Mouse (Mus musculus): ENCODE results near the gene Cdk6.

DNA sequence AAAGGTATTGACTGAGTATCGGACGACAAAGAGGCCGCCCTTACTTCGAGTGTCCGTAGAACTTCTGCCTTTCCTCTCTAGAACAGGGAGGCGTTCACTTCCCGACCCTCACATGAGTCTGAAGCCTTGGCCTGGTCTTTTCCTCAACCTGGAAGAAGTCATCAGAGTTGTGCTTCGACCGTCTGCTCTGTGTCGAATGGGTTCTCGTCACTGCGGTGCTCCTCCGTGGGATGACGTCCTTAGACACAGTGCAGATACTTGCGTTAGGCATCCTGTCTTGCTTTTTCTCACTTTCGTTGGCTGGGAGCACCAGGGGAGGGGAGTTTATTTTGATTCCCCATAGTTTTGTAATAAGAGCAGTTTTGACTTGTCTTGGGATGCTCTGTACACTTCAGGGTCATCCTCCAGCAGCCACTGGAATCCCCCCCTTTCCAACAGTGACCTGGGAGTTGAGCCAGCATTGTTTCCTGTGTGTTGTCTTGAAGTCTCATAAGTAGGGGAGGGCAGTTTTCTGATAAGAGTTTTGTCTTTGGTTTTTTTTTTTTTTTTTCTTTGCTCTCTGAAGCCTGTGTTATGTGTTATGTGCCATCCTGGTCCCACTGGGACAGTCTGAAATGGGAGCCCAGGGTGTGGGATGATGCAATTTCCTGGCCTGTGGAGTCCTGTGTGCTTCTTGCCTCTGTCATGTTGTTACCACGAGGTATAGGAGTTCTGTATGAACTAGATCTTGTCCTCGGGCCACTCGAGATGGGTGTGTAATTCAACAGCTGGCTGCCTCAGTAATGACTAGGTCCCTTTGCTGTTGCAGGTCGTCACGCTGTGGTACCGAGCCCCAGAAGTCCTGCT lies 131.2 kb downstream of the Cdk6 start:
- TF ChIP-seq CTCF (IDR thresholded peaks at IDR 0.05; ENCODE audit: extremely low read depth, insufficient read depth, insufficient read length, insufficient replicate concordance) (no peak), POLR2A (IDR thresholded peaks at IDR 0.05; ENCODE audit: low read depth, low read length) (no peak)

All from spleen, adult 2 months (tissue).